Mouse (Mus musculus) intestine, embryonic 14.5 days (tissue): ENCODE measurements around the gene Rcbtb2. TPM values are rescaled to one million over a fixed set of nuclear protein-coding genes. Genes with fewer than 3 reads are reported as not detected.
"Not testable (repeated sequence)": the region's sequence is repeated elsewhere in the genome, so short reads cannot be mapped to it uniquely, and the experiment has no call there.

Source experiments
- ATAC-seq: fragments of 200-750 bp; cut with Nextera tagmentation; replicated peaks from 2 replicates; pipeline ENCODE4 v1.8.0; 2017; ENCODE audit warnings: low read depth, moderate number of reproducible peaks, moderate TSS enrichment, moderate library complexity; ENCODE audit not compliant: low FRiP score, low TSS enrichment
- DNase-seq: peaks from one replicate; pipeline ENCODE4 v3.0.0-alpha.2; 2018; ENCODE audit warnings: low spot score
- H3K27ac ChIP-seq: fragments of 300-500 bp; sonication (generic); 2 replicates; pipeline ENCODE4 v1.5.1; 2014; ENCODE audit warnings: low read depth, mild to moderate bottlenecking, control low read depth
- H3K27me3 ChIP-seq: fragments of 300-500 bp; sonication (generic); replicated peaks from 2 replicates; pipeline ENCODE4 v1.6.1; 2014; ENCODE audit warnings: low read length, control low read depth; ENCODE audit not compliant: control insufficient read depth, insufficient read depth
- H3K36me3 ChIP-seq: fragments of 300-500 bp; sonication (generic); 2 replicates; pipeline ENCODE4 v1.6.1; 2014; ENCODE audit warnings: low read length, control low read depth; ENCODE audit not compliant: control insufficient read depth, insufficient read depth
- H3K4me1 ChIP-seq: fragments of 300-500 bp; sonication (generic); replicated peaks from 2 replicates; pipeline ENCODE4 v1.6.1; 2014; ENCODE audit warnings: low read length, control low read depth, mixed read lengths; ENCODE audit not compliant: control insufficient read depth, insufficient read depth
- H3K4me2 ChIP-seq: fragments of 300-500 bp; sonication (generic); 2 replicates; pipeline ENCODE4 v1.6.1; 2014; ENCODE audit warnings: low read length
- H3K4me3 ChIP-seq: fragments of 300-500 bp; sonication (generic); 2 replicates; pipeline ENCODE4 v1.5.1; 2014; ENCODE audit warnings: low read depth, low read length, control low read depth, mixed read lengths
- H3K9ac ChIP-seq: fragments of 300-500 bp; sonication (generic); 2 replicates; pipeline ENCODE4 v1.6.1; 2014; ENCODE audit warnings: mild to moderate bottlenecking, low read length
- H3K9me3 ChIP-seq: fragments of 300-500 bp; sonication (generic); 2 replicates; pipeline ENCODE4 v1.6.1; 2016; ENCODE audit warnings: low read length, control low read depth; ENCODE audit not compliant: control insufficient read depth
- WGBS: fragments of 180-500 bp; shearing (Covaris S2); extraction: QIAGEN DNeasy Blood & Tissue Kit; methylation state at CpG from one replicate; pipeline ENCODE4 v1.1.7; 2014; 5-methylcytosine and 5-hydroxymethylcytosine counted together
- polyA plus RNA-seq: library from polyadenylated mRNA; unstranded; fragments of >200 nt; fragmentation: Nextera tagmentation; extraction: Ambion mirVana; gene quantifications from 2 replicates; pipeline ENCODE4 v1.2.1, GENCODE M21; 2014

Gene Rcbtb2
- polyA plus RNA-seq, 1 experiment from 2014 or later, result 89.3 TPM

DNA sequence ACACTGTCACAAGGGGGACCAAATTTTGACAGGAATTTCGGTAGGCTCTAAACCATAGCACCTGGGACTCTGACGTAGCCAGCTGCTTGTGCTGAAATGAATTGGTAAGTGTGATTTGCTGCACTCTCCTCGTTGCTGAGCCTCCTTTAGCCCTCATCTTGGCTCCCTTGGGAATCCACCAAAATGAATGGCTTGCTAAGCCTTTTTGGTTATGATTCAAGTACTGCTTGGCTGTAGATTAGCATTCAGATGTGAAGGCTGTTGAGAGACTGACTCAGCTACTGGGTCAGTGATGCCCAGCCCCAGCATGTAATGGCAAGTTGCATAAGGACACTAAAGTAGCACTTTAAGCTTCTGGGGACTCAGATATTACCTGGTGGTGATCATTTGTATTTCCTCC is 12.2 kb upstream of the Rcbtb2 start:
- no peak for ATAC-seq
- Histone ChIP-seq H3K27ac (no peak overlapping the region), H3K9ac (no peak overlapping the region)

DNA sequence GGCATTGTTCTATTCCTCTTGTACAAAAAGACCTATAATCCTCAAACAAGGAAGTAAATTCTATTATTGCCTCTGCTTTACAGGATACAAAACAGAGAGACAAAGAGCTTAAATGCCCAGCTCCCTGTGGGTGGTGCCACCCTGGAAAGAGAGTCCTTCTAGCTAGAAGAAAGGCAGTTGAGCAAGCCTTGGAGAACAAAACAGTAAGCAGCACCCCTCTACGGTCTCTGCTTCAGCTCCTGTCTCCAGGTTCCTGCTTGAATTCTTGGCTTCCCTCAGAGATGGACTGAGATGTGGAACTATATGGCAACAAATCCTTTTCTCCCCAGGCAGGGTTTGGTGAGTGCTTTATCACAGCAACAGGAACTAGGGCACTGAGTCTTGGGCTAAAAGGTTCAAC is 11.7 kb upstream of the Rcbtb2 start:
- no peak overlapping the region for H3K4me2 ChIP-seq
- no peak overlapping the region for H3K9ac ChIP-seq
- no peaks in the 10 kb centered on the region for H3K27me3 ChIP-seq
- WGBS, result 79% methylated on average over 1 of the region's 1 CpGs
- no peaks in the 10 kb centered on the region for H3K36me3 ChIP-seq
- H3K27ac ChIP-seq, result no peak overlapping the region
- DNase-seq (peak; percentile 38), ATAC-seq (no peak)
- H3K9me3 ChIP-seq, result no peaks in the 10 kb centered on the region
- no peak overlapping the region for H3K4me3 ChIP-seq
- no peaks in the 10 kb centered on the region for H3K4me1 ChIP-seq

More for the DNA sequence above, 12.2 kb upstream of the Rcbtb2 start:
- Histone ChIP-seq H3K27me3 (no peaks in the 10 kb centered on the region), H3K4me2 (no peak overlapping the region), H3K4me3 (no peak overlapping the region), H3K9me3 (no peaks in the 10 kb centered on the region), H3K4me1 (no peaks in the 10 kb centered on the region), H3K36me3 (no peaks in the 10 kb centered on the region)
- 77% methylated on average over 3 of the region's 3 CpGs for WGBS
- peak; percentile 45 for DNase-seq

DNA sequence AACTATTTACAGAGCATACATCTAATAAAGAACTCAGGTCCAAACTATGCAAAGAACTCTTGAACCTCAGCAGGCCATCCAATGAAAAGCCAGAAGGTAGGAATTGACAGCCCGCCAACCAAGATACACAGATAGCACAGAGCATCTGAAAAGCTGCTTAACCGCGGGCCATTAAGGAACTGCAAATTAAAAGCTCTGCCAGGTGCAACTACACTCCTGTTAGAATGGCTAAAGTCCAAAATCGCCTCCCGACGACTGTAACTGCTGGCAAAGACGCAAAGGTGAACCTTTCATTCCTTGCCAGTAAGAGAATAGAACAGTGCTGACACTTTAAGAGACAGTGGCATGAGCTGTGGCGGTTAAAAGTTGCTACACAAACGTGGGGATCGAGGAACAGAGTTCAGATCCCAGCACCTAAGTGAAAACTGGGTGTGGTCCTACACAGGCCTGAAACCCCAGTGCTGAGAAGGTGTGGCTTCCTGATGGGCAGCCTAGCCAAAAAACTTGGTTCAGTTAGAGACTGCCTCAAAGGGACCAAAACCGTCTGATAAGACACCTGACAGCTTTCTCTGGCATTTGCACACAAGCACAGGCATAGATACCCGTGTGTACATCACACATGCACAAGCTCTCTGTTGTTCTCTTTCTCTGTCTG is 10.5 kb upstream of the Rcbtb2 start:
- H3K4me2 ChIP-seq, result no peak overlapping the region
- WGBS, result 57% methylated on average over 12 of the region's 12 CpGs
- DNase-seq, result no peak

DNA sequence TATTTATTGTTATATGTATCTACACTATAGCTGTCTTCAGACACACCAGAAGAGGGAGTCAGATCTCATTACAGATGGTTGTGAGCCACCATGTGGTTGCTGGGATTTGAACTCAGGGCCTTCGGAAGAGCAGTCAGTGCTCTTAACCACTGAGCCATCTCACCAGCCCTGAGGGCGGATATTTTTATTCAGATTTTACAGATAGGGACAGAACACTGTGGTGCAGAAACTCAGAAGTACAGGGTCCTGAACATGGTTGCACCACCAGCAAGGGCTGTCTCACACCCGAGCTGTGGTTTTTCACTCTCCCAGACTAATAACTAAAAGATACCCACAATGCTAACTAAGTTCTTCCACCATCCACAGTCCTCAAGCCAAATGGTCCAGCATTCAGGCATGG is 7.9 kb upstream of the Rcbtb2 start:
- H3K27ac ChIP-seq, H3K4me3 ChIP-seq, H3K4me1 ChIP-seq, H3K27me3 ChIP-seq, H3K9me3 ChIP-seq, DNase-seq, H3K36me3 ChIP-seq, H3K4me2 ChIP-seq, H3K9ac ChIP-seq, ATAC-seq: not testable (repeated sequence)
- WGBS, result 91% methylated on average over 3 of the region's 3 CpGs

More for the DNA sequence above, 10.5 kb upstream of the Rcbtb2 start:
- Histone ChIP-seq H3K27me3 (no peaks in the 10 kb centered on the region), H3K9me3 (no peaks in the 10 kb centered on the region), H3K36me3 (no peaks in the 10 kb centered on the region), H3K4me3 (no peak overlapping the region), H3K9ac (no peak overlapping the region), H3K27ac (no peak overlapping the region), H3K4me1 (no peaks in the 10 kb centered on the region)
- ATAC-seq, result no peak

DNA sequence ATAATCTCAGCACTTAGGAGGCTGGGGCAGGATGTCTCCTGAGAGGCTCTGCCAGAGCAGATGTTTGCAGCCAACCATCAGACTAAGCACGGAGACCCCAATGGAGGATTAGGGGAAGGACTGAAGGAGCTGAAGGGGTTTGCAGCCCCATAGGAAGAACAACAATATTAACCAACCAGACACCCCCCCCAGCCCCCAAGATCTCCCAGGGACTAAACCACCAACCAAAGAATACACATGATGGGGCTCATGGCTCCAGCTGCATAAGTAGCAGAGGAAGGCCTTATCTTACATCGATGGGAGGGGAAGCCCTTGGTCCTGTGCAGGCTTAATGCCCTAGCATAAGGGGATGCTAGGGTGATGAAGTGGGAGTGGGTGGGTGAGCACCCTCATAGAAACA is 6.5 kb upstream of the Rcbtb2 start:
- Histone ChIP-seq H3K9me3 (no peaks in the 10 kb centered on the region), H3K4me3 (no peak overlapping the region), H3K9ac (no peak overlapping the region), H3K27me3 (no peaks in the 10 kb centered on the region), H3K4me1 (0 out of 2 replicates have a peak, but pooled peaks cover 3% of the 10 kb centered on the region), H3K36me3 (no peaks in the 10 kb centered on the region), H3K27ac (no peak overlapping the region), H3K4me2 (no peak overlapping the region)
- ATAC-seq (no peak), DNase-seq (no peak)
- WGBS, result 78% methylated on average over 2 of the region's 2 CpGs

DNA sequence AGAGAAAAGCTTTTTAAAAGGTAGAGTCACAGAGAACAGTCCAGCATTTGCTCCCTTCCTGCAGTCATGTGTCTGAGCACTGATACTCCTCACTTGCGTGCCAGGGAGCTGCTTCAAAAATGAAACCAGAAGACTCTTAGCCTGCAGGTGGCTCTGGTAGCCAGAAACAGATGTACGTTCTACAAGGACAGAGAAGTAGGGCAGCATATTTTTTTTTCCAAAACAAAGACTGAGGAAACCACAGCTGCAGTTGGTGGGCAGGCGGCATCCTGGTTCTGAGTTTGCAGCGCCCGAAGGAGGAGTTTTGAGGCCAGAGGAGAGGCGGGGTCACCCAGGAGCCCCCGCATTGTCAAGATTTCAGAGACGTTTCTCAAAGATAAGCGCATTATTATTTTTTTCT is 5.9 kb upstream of the Rcbtb2 start:
- DNase-seq, result no peak
- Histone ChIP-seq H3K27ac (peak overlapping the region; percentile 54; the same call in 1 of the 2 replicates), H3K9me3 (no peaks in the 10 kb centered on the region), H3K36me3 (no peaks in the 10 kb centered on the region), H3K4me1 (0 out of 2 replicates have a peak, but pooled peaks cover 3% of the 10 kb centered on the region), H3K4me2 (peak overlapping the region; percentile 38), H3K9ac (no peak overlapping the region), H3K27me3 (no peaks in the 10 kb centered on the region), H3K4me3 (no peak overlapping the region)
- no peak for ATAC-seq
- WGBS, result 34% methylated on average over 9 of the region's 9 CpGs

DNA sequence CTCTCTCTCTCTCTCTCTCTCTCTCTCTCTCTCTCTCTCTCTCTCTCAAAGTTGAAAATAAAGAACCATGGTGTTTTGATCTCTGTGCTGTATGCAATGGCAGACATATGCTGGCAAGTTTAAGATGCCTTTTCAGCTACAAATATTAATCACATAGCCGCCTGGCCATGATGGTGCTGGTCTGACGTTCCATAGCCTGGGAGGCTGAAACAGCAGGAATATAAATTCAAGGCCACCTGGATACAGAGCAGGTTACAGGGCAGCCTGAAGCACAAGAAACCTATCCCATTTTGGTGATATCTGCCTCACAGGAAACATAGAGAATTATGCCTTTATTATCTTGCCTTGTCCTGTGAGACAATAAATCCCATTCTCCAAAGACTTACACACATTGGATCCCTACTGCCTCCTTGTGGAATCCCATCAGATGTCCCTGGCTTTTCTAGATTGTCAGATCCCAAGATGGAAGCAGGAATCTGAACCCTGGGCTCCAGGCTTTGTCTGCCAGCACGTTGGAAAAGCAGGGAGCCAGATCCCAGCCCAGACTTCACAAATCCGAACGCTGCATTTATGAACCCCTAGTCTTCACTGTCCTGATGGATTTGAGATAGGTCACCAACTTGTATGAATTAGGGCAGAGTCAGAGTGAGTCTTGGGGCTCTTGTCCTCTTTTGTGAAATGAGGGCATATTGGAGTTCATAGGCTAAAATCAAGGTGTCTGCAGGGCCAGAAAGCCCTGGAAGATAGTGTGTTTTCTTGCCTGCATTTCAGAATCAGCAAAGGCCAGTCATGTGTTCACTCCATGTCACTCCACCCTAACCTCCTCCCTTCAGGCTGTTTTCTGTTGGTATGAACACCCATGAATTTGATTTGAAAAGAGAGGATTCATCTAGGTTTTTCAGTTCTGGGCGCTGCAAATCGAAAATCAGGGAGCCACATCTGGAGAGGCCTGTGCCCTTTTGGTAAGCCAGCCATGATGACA is 5.1 kb upstream of the Rcbtb2 start:
- no peaks in the 10 kb centered on the region for H3K27me3 ChIP-seq
- 73% methylated on average over 7 of the region's 7 CpGs for WGBS

DNA sequence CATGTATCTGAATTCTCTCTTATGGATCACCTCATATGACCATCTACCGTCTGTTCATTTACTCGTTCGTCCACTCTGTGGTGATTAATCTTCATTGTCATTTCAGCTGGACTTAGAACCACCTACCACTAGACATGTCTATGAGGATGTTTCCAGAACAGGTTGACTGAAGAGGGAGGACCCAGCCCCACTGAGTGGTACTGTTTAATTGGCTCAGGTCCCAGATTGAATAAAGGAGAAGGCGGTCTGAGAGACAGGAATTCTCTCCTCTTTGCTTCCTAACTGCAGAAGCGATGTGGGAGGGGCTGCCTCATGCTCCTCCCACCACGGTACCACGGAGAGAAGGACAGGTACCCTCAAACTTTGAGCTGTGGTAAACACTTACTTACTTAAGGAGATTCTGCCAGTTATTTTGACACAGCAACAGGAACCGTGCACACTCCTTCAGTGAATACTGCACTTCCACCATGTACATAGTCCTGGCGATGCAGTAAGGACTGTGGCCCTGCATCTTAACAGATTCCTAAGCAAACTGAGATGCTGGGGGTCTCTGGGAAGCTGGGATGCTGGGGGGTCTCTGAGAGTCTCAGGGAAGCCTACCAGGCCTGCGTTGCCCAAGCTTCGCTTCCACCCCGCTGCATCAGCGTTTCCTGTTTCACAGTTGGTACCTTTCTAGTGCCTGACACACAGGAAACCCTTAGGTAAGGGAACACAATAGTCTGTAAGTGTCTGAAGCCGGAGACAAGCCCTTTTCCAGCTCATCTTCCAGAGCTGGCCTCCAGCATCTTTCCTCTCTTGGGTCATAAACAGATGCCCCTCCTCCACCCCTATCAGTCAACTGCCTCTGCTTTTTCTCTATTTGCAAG is 4.1 kb upstream of the Rcbtb2 start:
- no peaks in the 10 kb centered on the region for H3K27me3 ChIP-seq
- no peaks in the 10 kb centered on the region for H3K9me3 ChIP-seq
- H3K9ac ChIP-seq, result no peak overlapping the region
- DNase-seq (peak; percentile 47), ATAC-seq (no peak)
- WGBS, result 71% methylated on average over 14 of the region's 14 CpGs
- H3K4me1 ChIP-seq, result peaks cover 10% of the 10 kb centered on the region; the same call in 1 of the 2 replicates
- no peaks in the 10 kb centered on the region for H3K36me3 ChIP-seq
- H3K4me2 ChIP-seq, result no peak overlapping the region
- no peak overlapping the region for H3K27ac ChIP-seq
- no peak overlapping the region for H3K4me3 ChIP-seq

More for the DNA sequence above, 5.1 kb upstream of the Rcbtb2 start:
- ATAC-seq (no peak), DNase-seq (peak; percentile 39)
- H3K27ac ChIP-seq, result no peak overlapping the region
- no peak overlapping the region for H3K9ac ChIP-seq
- H3K9me3 ChIP-seq, result no peaks in the 10 kb centered on the region
- H3K4me3 ChIP-seq, result no peak overlapping the region
- H3K4me2 ChIP-seq, result no peak overlapping the region
- no peaks in the 10 kb centered on the region for H3K36me3 ChIP-seq
- H3K4me1 ChIP-seq, result peaks cover 10% of the 10 kb centered on the region; the same call in 1 of the 2 replicates
